Mouse (Mus musculus): ENCODE data around the gene Spp2. TPM values are rescaled to one million over a fixed set of nuclear protein-coding genes. Genes with fewer than 3 reads are reported as not detected.

Spp2 gene
- polyA plus RNA-seq, 2 experiments, result 1.6 TPM; not detected in 1

GRCm38 (mm10) chr1:88466325-88467064, 59.7 kb downstream of the Spp2 start:
- Histone ChIP-seq H3K9me3 (ENCODE audit: control insufficient read depth, low read length) (no peaks in the 10 kb centered on the region), H3K4me1 (ENCODE audit: control insufficient read depth, insufficient read depth, low read length) (peaks cover 12% of the 10 kb centered on the region), H3K27me3 (ENCODE audit: control insufficient read depth, insufficient read depth, low read length) (no peaks in the 10 kb centered on the region), H3K36me3 (ENCODE audit: control insufficient read depth, insufficient read depth, low read length) (no peaks in the 10 kb centered on the region), H3K27ac (replicated peaks; ENCODE audit: low read depth, low read length) (no peak overlapping the region), H3K4me3 (replicated peaks; ENCODE audit: low read length) (no peak overlapping the region), H3K9ac (ENCODE audit: low read depth, low read length, severe bottlenecking) (no peak overlapping the region), H3K4me2 (replicated peaks; ENCODE audit: low read depth, low read length, severe bottlenecking) (no peak overlapping the region)
- DNase-seq (ENCODE audit: low spot score) (no peak), ATAC-seq (ENCODE audit: low FRiP score, low read depth) (no peak)
- WGBS, result 64% methylated on average over 8 of the region's 8 CpGs
- TF ChIP-seq POLR2A (IDR thresholded peaks at IDR 0.05; ENCODE audit: borderline replicate concordance, extremely low read depth, insufficient read depth, insufficient read length), result no peak

GRCm38 (mm10) chr1:88467866-88468265, 61.1 kb downstream of the Spp2 start:
- Histone ChIP-seq H3K4me3 (replicated peaks; ENCODE audit: low read length) (no peak overlapping the region), H3K36me3 (ENCODE audit: control insufficient read depth, insufficient read depth, low read length) (no peaks in the 10 kb centered on the region), H3K9me3 (ENCODE audit: control insufficient read depth, low read length) (no peaks in the 10 kb centered on the region), H3K27ac (replicated peaks; ENCODE audit: low read depth, low read length) (no peak overlapping the region), H3K9ac (ENCODE audit: low read depth, low read length, severe bottlenecking) (no peak overlapping the region), H3K27me3 (ENCODE audit: control insufficient read depth, insufficient read depth, low read length) (no peaks in the 10 kb centered on the region), H3K4me1 (ENCODE audit: control insufficient read depth, insufficient read depth, low read length) (peaks cover 4% of the 10 kb centered on the region), H3K4me2 (replicated peaks; ENCODE audit: low read depth, low read length, severe bottlenecking) (no peak overlapping the region)
- 81% methylated on average over 5 of the region's 5 CpGs for WGBS
- DNase-seq (ENCODE audit: low spot score) (no peak), ATAC-seq (ENCODE audit: low FRiP score, low read depth) (no peak)
- no peak for TF ChIP-seq POLR2A (IDR thresholded peaks at IDR 0.05; ENCODE audit: borderline replicate concordance, extremely low read depth, insufficient read depth, insufficient read length)

GRCm38 (mm10) chr1:88468335-88468734, 61.6 kb downstream of the Spp2 start:
- H3K9ac ChIP-seq (ENCODE audit: low read depth, low read length, severe bottlenecking), result no peak overlapping the region
- TF ChIP-seq POLR2A (IDR thresholded peaks at IDR 0.05; ENCODE audit: borderline replicate concordance, extremely low read depth, insufficient read depth, insufficient read length), result no peak
- H3K9me3 ChIP-seq (ENCODE audit: control insufficient read depth, low read length), result no peaks in the 10 kb centered on the region
- H3K4me3 ChIP-seq (replicated peaks; ENCODE audit: low read length), result no peak overlapping the region
- no peak overlapping the region for H3K27ac ChIP-seq (replicated peaks; ENCODE audit: low read depth, low read length)
- DNase-seq (ENCODE audit: low spot score), result no peak
- H3K27me3 ChIP-seq (ENCODE audit: control insufficient read depth, insufficient read depth, low read length), result no peaks in the 10 kb centered on the region
- ATAC-seq (ENCODE audit: low FRiP score, low read depth), result no peak
- no peaks in the 10 kb centered on the region for H3K36me3 ChIP-seq (ENCODE audit: control insufficient read depth, insufficient read depth, low read length)
- H3K4me1 ChIP-seq (ENCODE audit: control insufficient read depth, insufficient read depth, low read length), result no peaks in the 10 kb centered on the region; the same call in 1 of the 2 replicates
- 95% methylated on average over 2 of the region's 2 CpGs for WGBS
- H3K4me2 ChIP-seq (replicated peaks; ENCODE audit: low read depth, low read length, severe bottlenecking), result no peak overlapping the region

- no peak for TF ChIP-seq POLR2A (IDR thresholded peaks at IDR 0.05; ENCODE audit: borderline replicate concordance, extremely low read depth, insufficient read depth, insufficient read length)
- no peak overlapping the region for H3K27ac ChIP-seq (replicated peaks; ENCODE audit: low read depth, low read length)
- ATAC-seq (ENCODE audit: low FRiP score, low read depth) (no peak), DNase-seq (ENCODE audit: low spot score) (no peak)
- H3K9ac ChIP-seq (ENCODE audit: low read depth, low read length, severe bottlenecking), result no peak overlapping the region
- peaks cover 7% of the 10 kb centered on the region; the same call in 1 of the 2 replicates for H3K4me1 ChIP-seq (ENCODE audit: control insufficient read depth, insufficient read depth, low read length)
- WGBS, result 87% methylated on average over 4 of the region's 4 CpGs
- H3K9me3 ChIP-seq (ENCODE audit: control insufficient read depth, low read length), result no peaks in the 10 kb centered on the region
- no peaks in the 10 kb centered on the region for H3K36me3 ChIP-seq (ENCODE audit: control insufficient read depth, insufficient read depth, low read length)
- no peak overlapping the region for H3K4me2 ChIP-seq (replicated peaks; ENCODE audit: low read depth, low read length, severe bottlenecking)
- no peak overlapping the region for H3K4me3 ChIP-seq (replicated peaks; ENCODE audit: low read length)
- H3K27me3 ChIP-seq (ENCODE audit: control insufficient read depth, insufficient read depth, low read length), result no peaks in the 10 kb centered on the region
Measured at GRCm38 (mm10) chr1:88469746-88470145, 63.0 kb downstream of the Spp2 start.

- Histone ChIP-seq H3K4me3 (replicated peaks; ENCODE audit: low read length) (no peak overlapping the region), H3K4me2 (replicated peaks; ENCODE audit: low read depth, low read length, severe bottlenecking) (no peak overlapping the region), H3K4me1 (ENCODE audit: control insufficient read depth, insufficient read depth, low read length) (peaks cover 19% of the 10 kb centered on the region), H3K27ac (replicated peaks; ENCODE audit: low read depth, low read length) (no peak overlapping the region), H3K9me3 (ENCODE audit: control insufficient read depth, low read length) (no peaks in the 10 kb centered on the region), H3K9ac (ENCODE audit: low read depth, low read length, severe bottlenecking) (no peak overlapping the region), H3K27me3 (ENCODE audit: control insufficient read depth, insufficient read depth, low read length) (no peaks in the 10 kb centered on the region), H3K36me3 (ENCODE audit: control insufficient read depth, insufficient read depth, low read length) (no peaks in the 10 kb centered on the region)
- 37% methylated on average over 6 of the region's 6 CpGs for WGBS
- no peak for TF ChIP-seq POLR2A (IDR thresholded peaks at IDR 0.05; ENCODE audit: borderline replicate concordance, extremely low read depth, insufficient read depth, insufficient read length)
- no peak for ATAC-seq (ENCODE audit: low FRiP score, low read depth)
- no peak for DNase-seq (ENCODE audit: low spot score)
Measured at GRCm38 (mm10) chr1:88472258-88472657, 65.5 kb downstream of the Spp2 start.

Data from limb, embryonic 14.5 days (tissue).